Mouse (Mus musculus): Measurements from ENCODE around the gene Nprl3. TPM values are rescaled to one million over a fixed set of nuclear protein-coding genes. Genes with fewer than 3 reads are reported as not detected.
A peak's percentile ranks its signal among the peaks of the same experiment; 100 is the strongest.
"Not testable (repeated sequence)": the region's sequence is repeated elsewhere in the genome, so short reads cannot be mapped to it uniquely, and the experiment has no call there.

Gene Nprl3
- polyA plus RNA-seq, 1 experiment: 35.7 TPM

- WGBS: 64% methylated on average over 9 of the region's 9 CpGs
- H3K27ac ChIP-seq (ENCODE audit: insufficient read depth, low read depth, low read length): no peak overlapping the region
- H3K4me3 ChIP-seq (ENCODE audit: low read depth, low read length): no peak overlapping the region
- 0 out of 2 replicates have a peak, but pooled peaks cover 2% of the 10 kb centered on the region for H3K4me1 ChIP-seq (ENCODE audit: control insufficient read depth, insufficient read depth, insufficient read length, low read length)
- H3K27me3 ChIP-seq (ENCODE audit: control insufficient read depth, insufficient read depth, low read length): no peaks in the 10 kb centered on the region; the same call in 1 of the 2 replicates
- H3K36me3 ChIP-seq (ENCODE audit: control insufficient read depth, insufficient read depth, low read length): no peaks in the 10 kb centered on the region
- TF ChIP-seq POLR2A (IDR thresholded peaks at IDR 0.05; ENCODE audit: low read depth, low read length) (no peak), CTCF (IDR thresholded peaks at IDR 0.05; ENCODE audit: extremely low read depth, insufficient read length, insufficient replicate concordance, low read depth, low read length) (no peak)
Measured at GRCm38 (mm10) chr11:32287493-32287825, 20.0 kb upstream of the Nprl3 start.

GRCm38 (mm10) chr11:32286695-32287492, 19.4 kb upstream of the Nprl3 start, which contains the start of gene Hbq1b:
Hbq1b (plus strand) TSS chr11:32286965.
- peak; percentile 77; the same call in 1 of the 2 replicates for TF ChIP-seq CTCF (IDR thresholded peaks at IDR 0.05; ENCODE audit: extremely low read depth, insufficient read length, insufficient replicate concordance, low read depth, low read length)
- not testable (repeated sequence) for H3K36me3 ChIP-seq (ENCODE audit: control insufficient read depth, insufficient read depth, low read length); H3K4me3 ChIP-seq (ENCODE audit: low read depth, low read length); H3K4me1 ChIP-seq (ENCODE audit: control insufficient read depth, insufficient read depth, insufficient read length, low read length); H3K27ac ChIP-seq (ENCODE audit: insufficient read depth, low read depth, low read length); H3K27me3 ChIP-seq (ENCODE audit: control insufficient read depth, insufficient read depth, low read length)
- WGBS: 16% methylated on average over 31 of the region's 33 CpGs

- H3K4me1 ChIP-seq (ENCODE audit: control insufficient read depth, insufficient read depth, insufficient read length, low read length); H3K27me3 ChIP-seq (ENCODE audit: control insufficient read depth, insufficient read depth, low read length); H3K27ac ChIP-seq (ENCODE audit: insufficient read depth, low read depth, low read length); H3K4me3 ChIP-seq (ENCODE audit: low read depth, low read length); H3K36me3 ChIP-seq (ENCODE audit: control insufficient read depth, insufficient read depth, low read length): not testable (repeated sequence)
Measured at GRCm38 (mm10) chr11:32285887-32286286, 18.4 kb upstream of the Nprl3 start.

- Histone ChIP-seq H3K36me3 (ENCODE audit: control insufficient read depth, insufficient read depth, low read length) (no peaks in the 10 kb centered on the region), H3K27ac (ENCODE audit: insufficient read depth, low read depth, low read length) (no peak overlapping the region), H3K4me1 (ENCODE audit: control insufficient read depth, insufficient read depth, insufficient read length, low read length) (0 out of 2 replicates have a peak, but pooled peaks cover 2% of the 10 kb centered on the region), H3K4me3 (ENCODE audit: low read depth, low read length) (no peak overlapping the region), H3K27me3 (ENCODE audit: control insufficient read depth, insufficient read depth, low read length) (no peaks in the 10 kb centered on the region; the same call in 1 of the 2 replicates)
- WGBS: 74% methylated on average over 7 of the region's 7 CpGs
- TF ChIP-seq POLR2A (IDR thresholded peaks at IDR 0.05; ENCODE audit: low read depth, low read length): no peak
- TF ChIP-seq CTCF (IDR thresholded peaks at IDR 0.05; ENCODE audit: extremely low read depth, insufficient read length, insufficient replicate concordance, low read depth, low read length): no peak
Measured at GRCm38 (mm10) chr11:32285031-32285775, 17.7 kb upstream of the Nprl3 start.

- not testable (repeated sequence) for H3K36me3 ChIP-seq (ENCODE audit: control insufficient read depth, insufficient read depth, low read length); H3K27ac ChIP-seq (ENCODE audit: insufficient read depth, low read depth, low read length); H3K27me3 ChIP-seq (ENCODE audit: control insufficient read depth, insufficient read depth, low read length); H3K4me1 ChIP-seq (ENCODE audit: control insufficient read depth, insufficient read depth, insufficient read length, low read length); H3K4me3 ChIP-seq (ENCODE audit: low read depth, low read length)
- 25% methylated on average over 2 of the region's 2 CpGs for WGBS
Measured at GRCm38 (mm10) chr11:32284582-32284981, 17.1 kb upstream of the Nprl3 start.

- H3K36me3 ChIP-seq (ENCODE audit: control insufficient read depth, insufficient read depth, low read length); H3K4me1 ChIP-seq (ENCODE audit: control insufficient read depth, insufficient read depth, insufficient read length, low read length); H3K4me3 ChIP-seq (ENCODE audit: low read depth, low read length); H3K27me3 ChIP-seq (ENCODE audit: control insufficient read depth, insufficient read depth, low read length); H3K27ac ChIP-seq (ENCODE audit: insufficient read depth, low read depth, low read length): not testable (repeated sequence)
- 36% methylated on average over 1 of the region's 5 CpGs for WGBS
Measured at GRCm38 (mm10) chr11:32283091-32283777, 15.7 kb upstream of the Nprl3 start, which contains the start of gene Hba-a1. Hba-a1 (plus strand) TSS chr11:32283511.

DNA sequence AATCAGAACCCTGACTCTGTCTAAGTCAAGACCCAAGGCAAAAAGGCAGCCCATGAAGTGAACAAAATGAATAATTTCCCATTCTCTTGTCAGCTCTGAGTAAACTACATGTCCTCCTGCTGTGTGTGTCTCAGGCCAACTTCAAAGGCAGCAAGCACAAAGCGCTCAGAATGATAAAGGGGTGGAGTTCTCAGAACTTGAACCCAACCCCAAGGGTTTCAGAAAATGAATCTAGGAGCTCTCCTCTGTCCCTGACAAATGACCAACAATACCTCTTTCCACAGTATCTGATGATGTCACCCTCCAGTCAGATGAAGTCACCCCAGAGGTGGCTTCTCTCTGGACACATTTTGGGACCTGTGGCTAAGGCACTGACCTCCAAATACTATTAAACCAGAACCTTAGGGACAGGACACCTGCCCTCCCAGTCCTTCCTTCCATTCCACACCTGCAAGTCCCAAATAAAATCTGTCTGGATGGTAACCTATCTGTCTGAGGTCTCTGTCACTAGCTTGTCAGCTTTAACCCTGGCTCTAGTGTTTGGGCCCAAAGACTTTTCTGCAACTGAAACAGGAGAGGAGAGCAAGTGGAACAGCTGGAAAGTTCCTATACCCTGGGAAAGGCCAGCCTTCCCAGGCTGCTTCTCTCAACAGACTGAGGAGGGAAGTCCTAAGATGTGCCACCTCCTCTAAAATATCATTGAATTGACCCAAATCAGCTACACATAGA, 14.1 kb upstream of the Nprl3 start:
- TF ChIP-seq CTCF (IDR thresholded peaks at IDR 0.05; ENCODE audit: extremely low read depth, insufficient read length, insufficient replicate concordance, low read depth, low read length) (no peak), POLR2A (IDR thresholded peaks at IDR 0.05; ENCODE audit: low read depth, low read length) (no peak)
- Histone ChIP-seq H3K27ac (ENCODE audit: insufficient read depth, low read depth, low read length) (no peak overlapping the region), H3K36me3 (ENCODE audit: control insufficient read depth, insufficient read depth, low read length) (no peaks in the 10 kb centered on the region), H3K4me1 (ENCODE audit: control insufficient read depth, insufficient read depth, insufficient read length, low read length) (no peaks in the 10 kb centered on the region), H3K27me3 (ENCODE audit: control insufficient read depth, insufficient read depth, low read length) (no peaks in the 10 kb centered on the region; the same call in 1 of the 2 replicates), H3K4me3 (ENCODE audit: low read depth, low read length) (no peak overlapping the region)
- 72% methylated on average over 1 of the region's 1 CpGs for whole genome bisulfite sequencing

Data from small intestine, adult 2 months (tissue).